Mouse (Mus musculus) olfactory bulb, adult 2 months (tissue): ENCODE data around the gene Cirbp.

Experiments
- CTCF ChIP-seq: fragments of 200-500 bp; IDR thresholded peaks from 2 replicates; pipeline ENCODE4 v1.5.1; 2012; ENCODE audit warnings: low read depth, mild to moderate bottlenecking, low read length, moderate library complexity; ENCODE audit not compliant: insufficient read depth
- POLR2A ChIP-seq: fragments of 200-500 bp; IDR thresholded peaks from 2 replicates; pipeline ENCODE4 v1.6.1; 2012; ENCODE audit warnings: mild to moderate bottlenecking, low read depth, low read length, moderate library complexity; ENCODE audit not compliant: insufficient read depth

GRCm38 (mm10) chr10:80120146-80120545 is 45.6 kb upstream of the Cirbp start:
- TF ChIP-seq POLR2A: no peak
- TF ChIP-seq CTCF: no peak
